ENCODE assay signal across 32 mouse cellular contexts in the genomic region with DNA sequence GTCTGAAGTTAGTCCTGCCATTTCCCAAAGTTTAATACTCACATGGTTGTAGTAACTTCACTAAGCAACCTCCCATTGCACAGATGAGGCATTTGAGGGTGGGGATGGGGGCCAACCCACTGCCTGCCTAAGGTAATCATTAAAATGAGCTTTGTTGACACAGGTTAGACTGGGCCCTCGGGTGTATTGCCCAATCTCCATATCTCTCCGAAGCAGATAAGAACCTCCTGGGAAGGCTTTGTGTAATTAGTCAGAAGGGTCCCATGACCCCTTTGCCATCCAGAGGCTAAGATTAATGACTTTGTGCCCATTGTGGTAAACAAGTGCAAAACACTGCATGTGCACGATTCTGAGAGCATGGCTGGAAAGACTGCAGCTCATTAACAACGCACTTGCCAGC. TPM values are rescaled to one million over a fixed set of nuclear protein-coding genes. Genes with fewer than 3 reads are reported as not detected.
A peak's percentile ranks its signal among the peaks of the same experiment; 100 is the strongest.
DNase-seq lines count a peak whose midpoint lies in the region; ATAC-seq lines count a peak whose summit lies in the region.
"Had no signal": no experiment of that assay in that cellular context is flagged by ENCODE, and none has a peak within 500 bp of the region (broad histone marks: within the 10 kb centered on the region; RNA-seq: fewer than 3 reads in every experiment).

No protein-coding gene starts in this region.

- no peak overlapping the region for H3K4me3 ChIP-seq in liver, embryonic 12.5 days
- H3K4me3 ChIP-seq in stomach, embryonic 14.5 days (ENCODE audit: low read depth, low read length) = no peak overlapping the region
- no peak overlapping the region for H3K4me3 ChIP-seq in forebrain, embryonic 10.5 days
- H3K4me3 ChIP-seq: embryonic facial prominence, embryonic 12.5 days; forebrain, embryonic 13.5 days; heart, embryonic 15.5 days; left cerebral cortex, adult 2 months; limb, embryonic 10.5 days; midbrain, embryonic 12.5 days had no signal

- 40% methylated on average over 4 of the region's 4 CpGs for WGBS in liver, embryonic 12.5 days (ENCODE audit: insufficient replicate concordance)
- 18% methylated on average over 4 of the region's 4 CpGs for WGBS in stomach, embryonic 14.5 days
- 71% methylated on average over 4 of the region's 4 CpGs for WGBS in forebrain, embryonic 10.5 days

- H3K9ac ChIP-seq in liver, embryonic 12.5 days = no peak overlapping the region
- H3K9ac ChIP-seq in stomach, embryonic 14.5 days (replicated peaks; ENCODE audit: low read depth, low read length) = no peak overlapping the region
- H3K9ac ChIP-seq: embryonic facial prominence, embryonic 12.5 days; forebrain, embryonic 13.5 days; heart, embryonic 15.5 days; midbrain, embryonic 12.5 days had no signal

- H3K36me3 ChIP-seq in liver, embryonic 12.5 days = no peaks in the 10 kb centered on the region
- no peaks in the 10 kb centered on the region for H3K36me3 ChIP-seq in stomach, embryonic 14.5 days (ENCODE audit: control insufficient read depth, insufficient read depth, low read length)
- H3K36me3 ChIP-seq in forebrain, embryonic 10.5 days (replicated peaks) = no peaks in the 10 kb centered on the region
- H3K36me3 ChIP-seq: embryonic facial prominence, embryonic 12.5 days; G1E; heart, embryonic 15.5 days; limb, embryonic 10.5 days; midbrain, embryonic 12.5 days had no signal

- H3K4me1 ChIP-seq in liver, embryonic 12.5 days = no peaks in the 10 kb centered on the region
- H3K4me1 ChIP-seq in stomach, embryonic 14.5 days (ENCODE audit: control insufficient read depth, insufficient read depth, low read length) = 0 out of 2 replicates have a peak, but pooled peaks cover 3% of the 10 kb centered on the region
- H3K4me1 ChIP-seq in forebrain, embryonic 10.5 days = no peaks in the 10 kb centered on the region
- H3K4me1 ChIP-seq: embryonic facial prominence, embryonic 12.5 days; forebrain, embryonic 13.5 days; heart, embryonic 15.5 days; limb, embryonic 10.5 days; midbrain, embryonic 12.5 days had no signal

- peak; percentile 76 for ATAC-seq in liver, embryonic 12.5 days
- peak; percentile 75; the same call in 1 of the 2 replicates for ATAC-seq in stomach, embryonic 14.5 days (ENCODE audit: insufficient number of reproducible peaks, insufficient read depth, low FRiP score, low read depth)
- no peak for ATAC-seq in CD4-positive, CD25-positive, alpha-beta regulatory T cell, adult 4 months
- no peak for ATAC-seq in erythroid progenitor cell, adult 5-6 weeks (replicated peaks; ENCODE audit: low FRiP score, poor library complexity, severe bottlenecking)
- ATAC-seq: forebrain, embryonic 13.5 days; hindbrain, postnatal 0 days had no signal

- H3K4me2 ChIP-seq in liver, embryonic 12.5 days = no peak overlapping the region
- H3K4me2 ChIP-seq in stomach, embryonic 14.5 days (replicated peaks; ENCODE audit: low read depth, low read length) = no peak overlapping the region
- H3K4me2 ChIP-seq: embryonic facial prominence, embryonic 12.5 days; forebrain, embryonic 13.5 days; heart, embryonic 15.5 days; midbrain, embryonic 12.5 days had no signal

- no peak overlapping the region for H3K27ac ChIP-seq in liver, embryonic 12.5 days
- H3K27ac ChIP-seq in stomach, embryonic 14.5 days (ENCODE audit: low read length) = no peak overlapping the region
- no peak overlapping the region for H3K27ac ChIP-seq in forebrain, embryonic 10.5 days
- H3K27ac ChIP-seq: embryonic facial prominence, embryonic 12.5 days; forebrain, embryonic 13.5 days; heart, embryonic 15.5 days; hindbrain, postnatal 0 days; left cerebral cortex, adult 2 months; limb, embryonic 10.5 days; midbrain, embryonic 12.5 days had no signal

- H3K27me3 ChIP-seq in liver, embryonic 12.5 days (replicated peaks) = no peaks in the 10 kb centered on the region; the same call in 1 of the 2 replicates
- H3K27me3 ChIP-seq in stomach, embryonic 14.5 days (ENCODE audit: control insufficient read depth, insufficient read depth, low read length) = no peaks in the 10 kb centered on the region
- no peaks in the 10 kb centered on the region for H3K27me3 ChIP-seq in forebrain, embryonic 10.5 days (ENCODE audit: poor library complexity, severe bottlenecking)
- H3K27me3 ChIP-seq: CH12.LX; embryonic facial prominence, embryonic 12.5 days; forebrain, embryonic 13.5 days; heart, embryonic 15.5 days; midbrain, embryonic 12.5 days had no signal

- DNase-seq in urinary bladder, postnatal 36 days (ENCODE audit: low spot score in 2 of 2) = peak; percentile 17 to 31
- no peak for DNase-seq in urinary bladder, postnatal 4 days (ENCODE audit: low spot score in 2 of 2)
- no peak for DNase-seq in forebrain, embryonic 10.5 days (ENCODE audit: extremely low spot score, low spot score)
- DNase-seq: adrenal gland, adult 8-10 months; cerebellum, adult 11-12 months; cerebellum, postnatal 10 days; gastrocnemius, postnatal 36 days; kidney, adult 8-10 months; kidney, postnatal 10 days; lung, postnatal 14 days; thymus, postnatal 14 days had no signal

- H3K9me3 ChIP-seq in liver, embryonic 12.5 days (replicated peaks) = no peaks in the 10 kb centered on the region
- H3K9me3 ChIP-seq in stomach, embryonic 14.5 days (ENCODE audit: control insufficient read depth, low read depth, low read length) = no peaks in the 10 kb centered on the region
- H3K9me3 ChIP-seq in forebrain, embryonic 10.5 days = no peaks in the 10 kb centered on the region
- H3K9me3 ChIP-seq: embryonic facial prominence, embryonic 12.5 days; forebrain, embryonic 13.5 days; G1E; heart, embryonic 15.5 days; limb, embryonic 10.5 days; midbrain, embryonic 12.5 days had no signal

RNA-seq across cellular contexts. Expression of gene Amdhd1, which starts 22.1 kb away (rescaled TPM):
- 6.3 and 6.9 TPM in 2 replicates for polyA plus RNA-seq in liver, embryonic 12.5 days (2016; fragmentation: Nextera tagmentation; extraction: Ambion mirVana)
- 0.77 and 0.94 TPM in 2 replicates for polyA plus RNA-seq in stomach, embryonic 14.5 days (2014; fragmentation: Nextera tagmentation; extraction: Ambion mirVana)
- under 1 TPM; 0.43 to 0.82 TPM for polyA plus RNA-seq in CD4-positive, CD25-positive, alpha-beta regulatory T cell, adult 4 months (2017; shearing (Covaris generic))
- polyA plus RNA-seq in forebrain, embryonic 10.5 days (2016; fragmentation: Nextera tagmentation; extraction: Ambion mirVana) = 0.24 and 0.28 TPM in 2 replicates
- 0.42 TPM in 1 of 2 replicates, not detected in the other for total RNA-seq in erythroid progenitor cell, adult 5-6 weeks (2015; ENCODE audit: low replicate concordance)
- not detected in 2 replicates for total RNA-seq in erythroid progenitor cell, adult 5-6 weeks (2017; ENCODE audit: low replicate concordance)
- total RNA-seq: G1E; gastrocnemius, postnatal 36 days; heart, adult 8-10 months; hematopoietic stem cell, adult 5-6 weeks; megakaryocyte, adult 5-6 weeks; neutrophil, adult 5-6 weeks had no signal
- polyA plus RNA-seq: forebrain, embryonic 13.5 days; G1E; midbrain, embryonic 12.5 days had no signal

RNA-seq across cellular contexts. Expression of gene Ccdc38, which starts 22.7 kb away (rescaled TPM):
- 0.14 and 0.29 TPM in 2 replicates for polyA plus RNA-seq in liver, embryonic 12.5 days (2016; fragmentation: Nextera tagmentation; extraction: Ambion mirVana)
- polyA plus RNA-seq in stomach, embryonic 14.5 days (2014; fragmentation: Nextera tagmentation; extraction: Ambion mirVana) = 0.80 and 2.6 TPM in 2 replicates
- polyA plus RNA-seq in CD4-positive, CD25-positive, alpha-beta regulatory T cell, adult 4 months (2017; shearing (Covaris generic)) = 1 to 10 TPM; 2.0 to 2.6 TPM
- 0.43 and 0.46 TPM in 2 replicates for polyA plus RNA-seq in forebrain, embryonic 10.5 days (2016; fragmentation: Nextera tagmentation; extraction: Ambion mirVana)
- total RNA-seq in erythroid progenitor cell, adult 5-6 weeks (2015; ENCODE audit: low replicate concordance) = not detected in 2 replicates
- total RNA-seq in erythroid progenitor cell, adult 5-6 weeks (2017; ENCODE audit: low replicate concordance) = 0.26 TPM in 1 of 2 replicates, not detected in the other
- total RNA-seq: gastrocnemius, adult 18-20 months; heart, adult 8-10 months; hematopoietic stem cell, adult 5-6 weeks; hindbrain, postnatal 0 days; layer of hippocampus, postnatal 10 days; left cerebral cortex, adult 2 months; neutrophil, adult 5-6 weeks had no signal
- polyA plus RNA-seq: cortical plate, adult 2 months; G1E; small intestine, adult 2 months had no signal

RNA-seq across cellular contexts. Expression of gene Hal, which starts 29.2 kb away (rescaled TPM):
- polyA plus RNA-seq in liver, embryonic 12.5 days (2016; fragmentation: Nextera tagmentation; extraction: Ambion mirVana) = 1.6 and 1.8 TPM in 2 replicates
- polyA plus RNA-seq in stomach, embryonic 14.5 days (2014; fragmentation: Nextera tagmentation; extraction: Ambion mirVana) = 2.1 and 2.3 TPM in 2 replicates
- 1 to 10 TPM in 1 of 2 experiments, not detected in 1; 1.0 TPM for polyA plus RNA-seq in CD4-positive, CD25-positive, alpha-beta regulatory T cell, adult 4 months (2017; shearing (Covaris generic))
- 0.12 and 0.26 TPM in 2 replicates for polyA plus RNA-seq in forebrain, embryonic 10.5 days (2016; fragmentation: Nextera tagmentation; extraction: Ambion mirVana)
- 2.2 TPM in 1 of 2 replicates, not detected in the other for total RNA-seq in erythroid progenitor cell, adult 5-6 weeks (2015; ENCODE audit: low replicate concordance)
- 1.4 TPM in 1 of 2 replicates, not detected in the other for total RNA-seq in erythroid progenitor cell, adult 5-6 weeks (2017; ENCODE audit: low replicate concordance)
- total RNA-seq: hematopoietic stem cell, adult 5-6 weeks; hindbrain, postnatal 0 days had no signal
- polyA plus RNA-seq: cortical plate, adult 2 months; embryonic facial prominence, embryonic 12.5 days; forebrain, embryonic 13.5 days; G1E; midbrain, embryonic 12.5 days had no signal

Comparison
In these comparisons a context has a peak if more than half of its experiments do, and no peak if none do; other contexts are left out.
1. DNase-seq: peak in urinary bladder, postnatal 36 days (2 of 2); none in urinary bladder, postnatal 4 days (0 of 2) and forebrain, embryonic 10.5 days (single experiment).
2. ATAC-seq: peak in liver, embryonic 12.5 days (single experiment) and stomach, embryonic 14.5 days (single experiment); none in CD4-positive, CD25-positive, alpha-beta regulatory T cell, adult 4 months (single experiment) and erythroid progenitor cell, adult 5-6 weeks (single experiment).